17 mouse cellular contexts compared by ENCODE assay signal in genomic region chr6:52567327-52568299, GRCm38 (mm10).
DNase-seq lines count a peak whose midpoint lies in the region; ATAC-seq lines count a peak whose summit lies in the region.
"Had no signal": no experiment of that assay in that cellular context is flagged by ENCODE, and none has a peak within 500 bp of the region (broad histone marks: within the 10 kb centered on the region; RNA-seq: fewer than 3 reads in every experiment).

No protein-coding gene starts in this region.

- H3K27me3 ChIP-seq in hindbrain, embryonic 10.5 days (ENCODE audit: insufficient read depth, poor library complexity, severe bottlenecking) = peaks cover 17% of the 10 kb centered on the region
- H3K27me3 ChIP-seq in hindbrain, embryonic 16.5 days (replicated peaks; ENCODE audit: control insufficient read depth, insufficient read depth, low read length) = no peaks in the 10 kb centered on the region
- H3K27me3 ChIP-seq in neural tube, embryonic 12.5 days (replicated peaks) = peaks cover 20% of the 10 kb centered on the region
- peaks cover 25% of the 10 kb centered on the region for H3K27me3 ChIP-seq in neural tube, embryonic 15.5 days (replicated peaks)
- peaks cover 58% of the 10 kb centered on the region for H3K27me3 ChIP-seq in hindbrain, embryonic 13.5 days
- H3K27me3 ChIP-seq: liver, embryonic 13.5 days had no signal

- DNase-seq in hindbrain, embryonic 10.5 days (ENCODE audit: low spot score) = peak; percentile 15
- no peak for DNase-seq in Muller cell, postnatal 12 days (ENCODE audit: inconsistent ontology term)
- DNase-seq in layer of hippocampus, postnatal 10 days (ENCODE audit: low spot score in 2 of 2) = no peak
- DNase-seq: adrenal gland, postnatal 10 days; B cell, adult 2 months; cerebellum, adult 8-10 months; gastrocnemius, postnatal 10 days; kidney, adult 18-20 months; kidney, postnatal 10 days; liver, embryonic 13.5 days; lung, postnatal 14 days; thymus, adult 18-20 months had no signal

- ATAC-seq in hindbrain, embryonic 16.5 days = no peak
- peak; percentile 70; the same call in 1 of the 2 replicates for ATAC-seq in neural tube, embryonic 12.5 days (ENCODE audit: low FRiP score, low read depth)
- no peak for ATAC-seq in neural tube, embryonic 15.5 days (ENCODE audit: low FRiP score)
- ATAC-seq in hindbrain, embryonic 13.5 days (ENCODE audit: low FRiP score) = no peak

- peaks cover 4% of the 10 kb centered on the region; the same call in 1 of the 2 replicates for H3K4me1 ChIP-seq in hindbrain, embryonic 10.5 days (replicated peaks)
- peaks cover 3% of the 10 kb centered on the region for H3K4me1 ChIP-seq in hindbrain, embryonic 16.5 days (ENCODE audit: control insufficient read depth, insufficient read depth, low read depth, low read length)
- H3K4me1 ChIP-seq in neural tube, embryonic 12.5 days = peaks cover 19% of the 10 kb centered on the region; the same call in 1 of the 2 replicates
- H3K4me1 ChIP-seq in neural tube, embryonic 15.5 days = peaks cover 22% of the 10 kb centered on the region; the same call in 1 of the 2 replicates
- H3K4me1 ChIP-seq in hindbrain, embryonic 13.5 days (replicated peaks) = peaks cover 27% of the 10 kb centered on the region

- H3K9ac ChIP-seq in hindbrain, embryonic 16.5 days (ENCODE audit: low read depth, low read length) = no peak overlapping the region
- no peak overlapping the region; the same call in 1 of the 2 replicates for H3K9ac ChIP-seq in neural tube, embryonic 12.5 days
- no peak overlapping the region for H3K9ac ChIP-seq in neural tube, embryonic 15.5 days (replicated peaks)
- no peak overlapping the region for H3K9ac ChIP-seq in hindbrain, embryonic 13.5 days
- H3K9ac ChIP-seq: liver, embryonic 13.5 days had no signal

- no peak overlapping the region for H3K27ac ChIP-seq in hindbrain, embryonic 10.5 days
- no peak overlapping the region for H3K27ac ChIP-seq in hindbrain, embryonic 16.5 days (ENCODE audit: low read depth, low read length)
- H3K27ac ChIP-seq in neural tube, embryonic 12.5 days = no peak overlapping the region
- H3K27ac ChIP-seq in neural tube, embryonic 15.5 days (replicated peaks) = no peak overlapping the region
- peak overlapping the region; percentile 19 for H3K27ac ChIP-seq in hindbrain, embryonic 13.5 days
- H3K27ac ChIP-seq: left cerebral cortex, adult 2 months; liver, embryonic 13.5 days had no signal

- WGBS in hindbrain, embryonic 10.5 days = 67% methylated on average over 20 of the region's 20 CpGs
- 36% methylated on average over 20 of the region's 20 CpGs for WGBS in hindbrain, embryonic 16.5 days
- WGBS in neural tube, embryonic 12.5 days = 23% methylated on average over 20 of the region's 20 CpGs
- WGBS in neural tube, embryonic 15.5 days = 20% methylated on average over 20 of the region's 20 CpGs
- 30% methylated on average over 20 of the region's 20 CpGs for WGBS in hindbrain, embryonic 13.5 days

- H3K4me2 ChIP-seq in hindbrain, embryonic 16.5 days (ENCODE audit: low read length) = no peak overlapping the region
- H3K4me2 ChIP-seq in neural tube, embryonic 12.5 days (replicated peaks) = 0 out of 2 replicates have a peak overlapping the region, but pooled peaks have one; percentile 0
- no peak overlapping the region for H3K4me2 ChIP-seq in neural tube, embryonic 15.5 days
- peak overlapping the region; percentile 16; the same call in 1 of the 2 replicates for H3K4me2 ChIP-seq in hindbrain, embryonic 13.5 days
- H3K4me2 ChIP-seq: liver, embryonic 13.5 days had no signal

- H3K36me3 ChIP-seq in hindbrain, embryonic 10.5 days = peaks cover 5% of the 10 kb centered on the region; the same call in 1 of the 2 replicates
- no peaks in the 10 kb centered on the region for H3K36me3 ChIP-seq in hindbrain, embryonic 16.5 days (ENCODE audit: control insufficient read depth, insufficient read depth, low read length)
- no peaks in the 10 kb centered on the region for H3K36me3 ChIP-seq in neural tube, embryonic 12.5 days
- no peaks in the 10 kb centered on the region for H3K36me3 ChIP-seq in neural tube, embryonic 15.5 days
- H3K36me3 ChIP-seq in hindbrain, embryonic 13.5 days = no peaks in the 10 kb centered on the region
- H3K36me3 ChIP-seq: liver, embryonic 13.5 days had no signal

- no peaks in the 10 kb centered on the region for H3K9me3 ChIP-seq in hindbrain, embryonic 10.5 days
- no peaks in the 10 kb centered on the region for H3K9me3 ChIP-seq in hindbrain, embryonic 16.5 days (ENCODE audit: control insufficient read depth, low read length)
- no peaks in the 10 kb centered on the region for H3K9me3 ChIP-seq in neural tube, embryonic 12.5 days
- no peaks in the 10 kb centered on the region for H3K9me3 ChIP-seq in neural tube, embryonic 15.5 days (replicated peaks)
- H3K9me3 ChIP-seq in hindbrain, embryonic 13.5 days = no peaks in the 10 kb centered on the region
- H3K9me3 ChIP-seq: liver, embryonic 13.5 days had no signal

- no peak overlapping the region for H3K4me3 ChIP-seq in hindbrain, embryonic 10.5 days
- H3K4me3 ChIP-seq in hindbrain, embryonic 16.5 days (ENCODE audit: low read length) = no peak overlapping the region
- H3K4me3 ChIP-seq in neural tube, embryonic 12.5 days = no peak overlapping the region
- no peak overlapping the region for H3K4me3 ChIP-seq in neural tube, embryonic 15.5 days (replicated peaks)
- no peak overlapping the region for H3K4me3 ChIP-seq in hindbrain, embryonic 13.5 days
- H3K4me3 ChIP-seq: left cerebral cortex, adult 2 months; liver, embryonic 13.5 days had no signal

Comparison
In these comparisons a context has a peak if more than half of its experiments do, and no peak if none do; other contexts are left out.
1. H3K4me2 ChIP-seq: peak in neural tube, embryonic 12.5 days (single experiment) and hindbrain, embryonic 13.5 days (single experiment); none in hindbrain, embryonic 16.5 days (single experiment) and neural tube, embryonic 15.5 days (single experiment).